Mouse (Mus musculus): ENCODE data around the gene Col17a1.

Col17a1 gene

DNA sequence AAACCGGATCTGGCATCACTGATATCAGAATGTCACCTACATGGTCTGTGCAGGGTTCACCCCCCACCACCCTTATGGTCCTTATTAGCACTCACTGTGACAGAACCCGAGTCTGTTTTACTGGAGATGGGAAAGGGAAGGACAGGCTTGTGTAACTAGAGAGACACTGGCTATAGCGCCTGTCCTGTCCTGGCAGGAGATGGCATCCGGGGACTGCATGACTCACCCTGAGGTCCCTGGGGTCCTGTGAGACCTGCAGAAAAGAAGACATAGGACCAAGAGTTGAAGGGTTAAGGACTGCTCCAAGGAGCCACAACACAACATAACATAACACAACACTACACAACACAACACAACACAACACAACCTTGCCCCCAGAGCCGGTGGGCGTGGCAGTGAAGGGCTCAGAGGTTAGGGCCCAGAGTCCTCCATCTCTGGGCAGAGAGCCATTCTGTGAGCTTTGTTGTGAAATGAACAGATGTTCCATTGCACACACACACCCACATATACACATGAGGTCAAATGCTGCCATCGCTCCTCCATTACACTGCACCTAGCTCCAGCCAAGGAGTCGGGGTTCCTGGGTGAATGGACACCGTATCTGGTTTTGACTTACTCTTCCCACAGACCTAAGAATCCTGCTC, 32.0 kb downstream of the Col17a1 start:
- DNase-seq, result no peak

DNA sequence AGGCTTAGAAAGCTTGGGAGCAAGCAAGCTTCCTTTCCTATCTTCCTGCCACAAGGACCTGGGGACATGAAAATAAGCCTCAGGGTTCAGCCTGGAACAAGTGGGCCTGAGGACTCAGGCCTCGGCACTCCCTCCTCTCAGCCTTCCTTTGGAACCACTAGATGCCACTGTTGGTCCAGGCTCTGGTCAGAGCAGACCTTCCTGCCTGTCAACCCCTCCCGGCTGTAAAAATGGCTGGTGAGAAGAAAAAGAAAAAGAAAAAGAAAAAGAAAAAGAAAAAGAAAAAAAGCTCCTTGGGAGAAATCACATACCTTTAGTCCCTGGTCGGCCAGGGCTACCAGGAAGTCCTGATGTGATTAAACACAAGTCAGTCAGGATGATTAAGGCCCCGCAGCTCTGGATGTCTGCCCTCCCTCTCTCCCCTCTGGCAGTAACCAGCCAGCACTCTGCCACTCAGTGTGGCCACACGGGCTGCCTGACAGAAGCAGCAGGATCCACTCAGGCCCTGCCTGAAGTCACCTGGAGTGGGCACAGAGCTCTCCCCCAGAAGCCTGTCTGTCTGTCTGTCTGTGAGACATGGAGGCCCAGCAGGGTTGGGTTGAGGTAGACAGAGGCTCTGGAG, 32.9 kb downstream of the Col17a1 start:
- DNase-seq, result peak; percentile 35

DNA sequence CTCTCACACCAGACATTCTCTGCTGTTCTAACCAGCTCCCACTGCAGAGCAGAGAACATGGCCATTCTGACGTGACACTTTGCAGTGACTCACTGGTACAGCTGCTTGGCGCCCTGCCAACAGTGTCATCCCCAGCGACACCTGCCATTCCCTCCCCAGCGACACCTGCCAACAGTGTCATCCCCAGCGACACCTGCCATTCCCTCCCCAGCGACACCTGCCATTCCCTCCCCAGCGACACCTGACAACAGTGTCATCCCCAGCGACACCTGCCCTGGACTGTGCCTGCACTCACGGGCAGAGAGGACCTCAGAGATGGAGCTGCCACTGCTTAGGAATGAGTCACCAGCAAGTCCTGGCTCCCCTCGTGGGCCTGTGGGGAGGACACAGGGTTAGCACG, 37.0 kb downstream of the Col17a1 start:
- DNase-seq, result no peak

DNA sequence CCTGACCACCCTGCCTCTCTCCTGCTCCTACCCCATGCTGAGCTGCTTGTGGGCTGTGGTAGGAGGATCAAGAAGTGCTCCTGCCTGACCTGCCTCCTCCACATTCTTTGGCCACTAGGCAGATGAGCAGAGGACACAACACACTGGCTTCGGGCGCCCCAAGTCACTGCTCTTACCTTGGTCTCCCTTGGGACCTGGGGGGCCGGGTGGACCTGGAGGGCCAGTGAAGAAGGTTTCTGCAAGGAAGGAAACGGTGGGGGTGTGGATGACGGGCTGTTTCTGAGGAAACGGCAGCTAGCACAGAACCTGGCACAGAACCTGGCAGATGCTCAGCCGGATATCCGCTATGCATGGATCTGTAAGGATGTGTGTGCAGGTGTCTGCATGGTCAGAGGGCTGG, 38.7 kb downstream of the Col17a1 start:
- DNase-seq, result no peak

DNA sequence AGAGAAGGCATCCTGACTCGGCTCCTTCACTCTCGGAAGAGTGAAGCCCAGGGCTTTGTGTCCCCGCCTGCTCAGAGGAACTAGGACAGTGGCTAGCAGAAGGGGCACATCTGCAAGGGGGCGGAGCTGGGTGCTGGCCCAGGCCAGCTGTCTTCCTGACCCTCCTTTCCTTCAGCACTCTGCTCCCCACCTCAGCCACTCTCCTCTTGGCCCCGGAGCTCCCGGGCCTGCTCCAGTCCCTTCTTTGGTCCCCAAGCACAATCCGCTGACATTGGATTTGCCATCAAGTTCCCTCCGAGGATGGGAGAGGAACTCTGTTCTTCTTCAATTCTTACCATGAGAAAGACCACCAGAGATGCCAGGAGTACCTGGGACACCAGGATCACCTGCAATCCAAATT, 39.6 kb downstream of the Col17a1 start:
- no peak for DNase-seq

DNA sequence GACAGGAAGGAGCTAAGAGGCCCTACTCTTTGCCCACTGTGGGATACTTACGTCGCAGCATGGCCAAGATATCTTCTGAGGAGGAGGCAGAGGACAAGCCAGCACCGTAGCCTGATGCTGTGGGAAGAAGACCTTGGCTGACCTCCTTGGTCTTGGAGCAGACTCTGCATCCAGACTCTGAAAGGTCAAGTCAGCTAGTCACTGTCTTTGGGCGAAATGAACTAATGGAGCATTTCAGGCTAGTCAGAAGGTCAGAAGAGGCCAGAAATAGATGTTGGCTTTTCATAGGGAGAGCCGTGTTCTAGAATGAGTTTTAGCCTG, 40.8 kb downstream of the Col17a1 start:
- DNase-seq, result no peak

DNA sequence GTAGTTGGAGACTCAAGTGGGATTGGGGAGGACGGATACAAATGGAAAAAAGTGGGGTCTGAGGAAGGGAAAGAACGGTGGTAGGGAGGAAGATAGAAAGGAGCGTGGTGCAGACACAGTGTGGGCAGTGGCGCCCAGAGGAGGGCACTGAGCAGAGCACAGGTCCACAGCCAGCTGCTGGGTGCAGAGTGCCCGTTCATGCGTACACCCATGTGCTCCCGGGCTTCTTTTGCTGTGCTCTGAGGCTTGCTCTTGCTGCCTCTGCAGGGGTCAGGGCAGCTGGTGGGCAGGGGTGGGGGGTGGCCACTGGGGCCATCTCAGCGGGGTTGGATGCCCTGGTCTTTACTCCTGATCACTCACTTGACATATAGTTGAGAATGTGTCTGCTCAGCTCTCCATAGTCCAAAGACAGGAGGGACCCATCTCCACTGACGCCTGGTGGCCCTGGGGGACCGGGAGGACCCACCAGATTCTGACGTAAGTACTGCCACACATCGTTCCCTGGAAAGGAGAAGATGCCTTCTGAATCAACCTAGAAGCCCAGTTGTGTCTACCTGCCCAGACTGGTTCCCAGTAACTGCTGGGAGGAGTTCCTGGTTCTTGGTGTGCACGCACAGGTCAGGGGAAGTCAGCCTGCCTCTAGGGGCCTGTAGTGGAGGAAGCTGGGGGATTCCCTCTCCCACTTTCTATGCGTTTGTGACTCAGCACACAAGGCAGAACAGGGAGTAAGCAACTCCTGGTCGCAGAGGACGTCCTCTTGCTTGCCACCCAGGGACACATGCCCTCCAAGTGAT, 41.3 kb downstream of the Col17a1 start:
- DNase-seq, result no peak

DNA sequence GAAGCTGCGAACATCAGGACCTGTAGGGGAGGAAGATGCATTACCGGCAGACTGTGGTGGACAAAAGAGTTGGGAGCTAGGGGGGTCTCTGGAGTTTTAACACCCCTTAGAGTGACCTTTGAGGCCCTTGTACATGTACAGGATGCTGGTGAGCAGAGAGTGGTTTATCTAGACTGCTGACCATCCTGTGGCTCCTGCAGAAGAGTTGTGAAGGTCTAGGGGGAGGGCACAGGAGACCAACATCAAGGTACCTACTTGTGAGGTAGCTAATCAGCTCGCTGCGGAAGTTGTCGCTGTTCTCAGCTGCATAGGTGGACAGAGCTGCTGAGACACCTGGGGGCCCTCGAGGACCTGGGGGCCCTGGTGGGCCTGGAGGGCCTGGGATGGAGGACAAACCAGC, 42.8 kb downstream of the Col17a1 start:
- no peak for DNase-seq

DNA sequence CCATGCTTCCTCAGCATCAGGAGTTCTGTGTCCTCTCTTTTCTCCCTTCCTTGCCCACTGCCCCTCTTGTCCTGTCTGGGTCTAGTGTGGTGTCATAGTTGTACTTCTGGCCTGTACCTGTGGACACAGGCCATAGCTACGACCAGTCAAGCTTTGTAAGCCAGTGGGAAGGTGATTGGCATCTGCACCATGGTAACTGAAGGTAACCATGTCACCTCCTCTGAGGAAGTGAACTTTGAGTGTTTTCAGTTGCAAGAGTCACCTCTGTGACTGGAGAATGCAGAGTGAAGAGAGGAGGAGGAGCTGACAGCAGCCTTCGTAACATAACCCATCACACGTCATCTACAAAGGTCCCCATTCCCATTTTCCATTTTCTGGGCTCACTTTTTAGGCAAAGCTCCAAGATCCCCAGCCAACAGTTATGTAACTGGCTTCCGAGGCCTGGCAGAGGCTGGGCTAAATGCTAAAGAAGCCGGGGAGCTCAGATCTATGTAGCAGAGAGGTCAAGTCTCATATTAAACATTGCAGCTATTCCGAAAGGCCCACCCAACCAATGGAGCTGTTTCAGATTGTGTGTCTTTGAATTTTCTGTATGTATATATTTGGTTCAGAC, 45.3 kb downstream of the Col17a1 start:
- no peak for DNase-seq

DNA sequence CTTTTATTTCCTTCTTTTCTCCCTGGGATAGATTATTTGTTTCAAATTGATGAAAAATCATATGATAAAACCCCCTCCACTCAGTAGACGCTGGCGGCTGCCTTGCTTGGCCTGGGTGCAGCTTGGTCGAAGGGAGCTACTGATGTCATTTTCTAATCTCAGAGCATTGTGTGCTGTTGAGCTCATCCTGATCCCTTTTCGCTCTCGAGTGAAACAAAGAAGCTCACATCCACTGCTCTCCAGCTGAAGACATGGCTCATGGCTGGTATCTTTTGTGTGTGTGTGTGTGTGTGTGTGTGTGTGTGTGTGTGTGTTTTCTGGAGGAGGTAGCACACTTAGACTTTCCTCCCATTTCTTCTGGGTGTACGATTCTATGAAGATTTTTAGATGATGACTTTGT, 46.3 kb downstream of the Col17a1 start:
- DNase-seq, result no peak

DNA sequence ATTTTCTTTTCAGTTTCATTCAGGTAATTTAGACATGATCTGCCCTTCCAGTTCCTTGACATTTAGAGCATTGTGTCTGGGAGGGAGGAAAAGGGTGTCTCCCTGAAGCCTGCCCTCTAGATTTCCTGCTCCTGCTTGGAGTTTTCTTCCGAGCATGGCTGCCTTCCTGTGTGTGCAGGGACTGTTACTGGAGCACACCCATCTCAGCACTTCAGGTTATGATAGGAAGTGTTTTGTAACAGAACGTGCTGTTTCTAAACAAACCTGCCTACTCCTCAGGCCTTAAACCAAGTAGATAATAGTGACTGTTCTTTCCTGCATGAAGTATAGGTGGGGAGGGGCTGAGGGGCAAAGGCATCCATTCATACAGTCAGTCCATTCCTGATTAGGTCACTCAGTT, 48.0 kb downstream of the Col17a1 start:
- DNase-seq, result no peak

DNA sequence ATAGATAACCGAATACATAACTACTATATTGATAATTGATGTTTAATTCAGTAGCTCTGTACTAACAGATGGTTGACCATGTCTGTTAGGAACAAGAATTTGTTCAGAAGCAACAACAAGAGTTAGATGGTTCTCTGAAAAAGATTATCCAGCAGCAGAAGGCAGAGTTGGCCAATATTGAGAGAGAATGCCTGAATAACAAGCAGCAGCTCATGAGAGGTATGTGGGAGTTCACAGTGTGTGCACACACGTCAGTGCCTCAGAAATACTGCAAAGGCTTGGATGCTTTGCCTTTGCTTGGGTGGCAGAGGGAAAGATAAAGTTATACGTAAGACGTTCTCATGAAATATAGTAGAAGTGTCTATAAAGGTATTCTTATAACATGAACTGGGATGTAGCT, 56.5 kb downstream of the Col17a1 start:
- DNase-seq, result no peak

DNA sequence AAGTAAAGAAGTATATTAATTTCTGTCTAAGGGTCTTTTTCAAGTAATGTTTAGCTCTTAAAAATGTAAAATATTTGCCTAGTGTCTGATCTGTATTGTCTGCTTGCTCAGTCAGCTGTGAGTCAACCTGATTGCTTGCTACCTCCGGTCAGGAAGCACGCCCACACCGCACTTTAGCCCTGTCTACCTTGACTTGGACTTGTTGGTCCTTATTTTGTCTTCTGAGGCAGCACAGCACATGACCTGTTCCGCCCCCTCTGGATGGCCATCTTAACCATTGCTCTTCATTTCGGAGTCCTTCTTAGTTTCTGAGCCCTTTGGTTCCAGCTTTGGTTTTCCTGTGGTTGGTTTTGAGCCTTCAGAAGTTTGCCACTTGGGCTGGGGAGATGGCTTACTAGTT, 60.1 kb downstream of the Col17a1 start:
- DNase-seq, result no peak

DNA sequence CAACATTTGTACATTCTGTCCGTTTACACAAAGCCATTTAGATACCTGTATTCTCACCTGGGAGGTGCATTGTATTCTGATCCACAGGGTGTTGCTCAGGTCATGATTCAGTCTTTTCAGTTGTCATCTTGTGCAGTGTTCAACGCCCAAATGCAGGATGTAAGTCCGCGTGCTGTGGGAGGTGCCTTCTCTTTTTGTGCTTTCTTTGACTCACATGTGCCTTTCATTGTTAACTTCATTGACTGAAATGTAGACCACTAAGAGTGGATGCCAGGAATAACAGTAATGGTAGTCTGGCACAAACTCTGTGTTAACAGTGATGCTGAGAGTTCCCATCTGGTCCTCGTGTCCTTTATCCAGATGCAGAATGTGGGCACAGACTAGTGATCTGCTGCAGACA, 61.5 kb downstream of the Col17a1 start:
- no peak for DNase-seq

DNA sequence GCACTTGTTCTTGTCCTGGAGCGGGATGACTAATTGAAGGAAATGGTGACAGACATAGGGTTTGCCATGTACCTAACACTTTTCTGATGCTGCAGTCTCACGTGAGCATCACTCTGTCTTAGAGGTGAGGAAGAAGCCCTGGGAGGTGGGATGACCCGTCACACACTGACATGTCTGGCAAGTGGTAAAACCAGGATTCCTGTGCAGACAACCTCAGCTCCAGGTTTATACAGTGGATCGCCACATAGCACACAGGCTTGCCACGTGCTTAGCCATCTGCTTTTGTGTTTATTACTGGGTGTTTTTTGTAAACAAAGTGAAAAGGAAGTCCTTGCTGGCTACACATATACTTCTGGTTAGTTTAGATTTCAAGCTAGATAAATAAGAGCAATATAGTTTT, 62.8 kb downstream of the Col17a1 start:
- DNase-seq, result no peak

DNA sequence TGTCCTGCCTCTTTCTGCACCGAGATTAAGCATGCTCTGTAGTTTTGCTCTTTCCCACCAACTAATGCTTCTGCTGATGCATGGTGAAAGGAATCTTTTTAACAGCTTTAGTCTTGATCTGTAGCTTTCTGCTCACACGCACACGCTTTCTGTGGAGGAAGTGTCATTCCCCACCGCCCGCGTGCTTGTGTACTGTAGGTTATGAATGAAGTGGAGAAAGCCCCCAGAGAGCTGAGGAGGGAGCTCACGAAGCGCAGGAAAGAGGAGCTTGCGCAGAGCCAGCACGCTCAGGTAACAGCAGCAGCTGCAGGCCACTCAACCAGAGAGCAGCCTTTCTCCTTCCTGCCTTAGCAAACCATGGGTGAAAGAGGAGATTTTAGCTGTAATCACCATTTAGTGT, 64.4 kb downstream of the Col17a1 start:
- DNase-seq, result no peak

DNA sequence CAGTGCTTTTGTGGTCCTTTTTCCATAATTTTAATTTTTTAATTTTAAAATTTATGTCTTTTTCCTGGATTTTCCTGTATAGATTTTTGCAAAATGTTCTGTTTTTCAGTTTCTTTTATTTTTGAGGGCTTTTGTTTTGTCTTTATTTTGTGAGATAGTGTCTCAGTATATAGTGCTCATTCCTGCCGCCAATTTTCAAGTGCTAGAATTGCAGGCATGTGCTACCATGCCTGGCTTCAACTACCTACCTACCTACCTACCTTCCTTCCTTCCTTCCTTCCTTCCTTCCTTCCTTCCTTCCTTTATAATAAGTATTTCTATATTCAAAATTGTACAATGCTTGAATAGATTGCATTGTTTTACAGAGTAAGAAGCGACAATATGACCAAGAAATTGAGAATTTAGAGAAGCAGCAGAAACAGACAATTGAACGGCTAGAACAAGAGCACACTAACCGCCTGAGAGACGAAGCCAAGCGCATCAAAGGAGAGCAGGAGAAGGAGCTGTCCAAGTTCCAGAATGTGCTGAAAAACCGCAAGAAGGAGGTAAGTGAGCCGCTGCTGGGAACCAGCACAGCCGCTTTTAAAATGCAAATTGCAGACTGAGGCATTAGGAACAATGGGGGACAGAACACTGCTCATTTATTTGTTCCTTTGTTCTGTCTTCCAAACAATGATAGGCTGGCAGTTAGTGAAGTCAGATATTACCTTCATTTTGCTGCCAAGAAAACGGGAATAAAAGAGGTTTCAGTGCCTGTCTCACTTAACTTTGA, 66.8 kb downstream of the Col17a1 start:
- DNase-seq, result no peak

DNA sequence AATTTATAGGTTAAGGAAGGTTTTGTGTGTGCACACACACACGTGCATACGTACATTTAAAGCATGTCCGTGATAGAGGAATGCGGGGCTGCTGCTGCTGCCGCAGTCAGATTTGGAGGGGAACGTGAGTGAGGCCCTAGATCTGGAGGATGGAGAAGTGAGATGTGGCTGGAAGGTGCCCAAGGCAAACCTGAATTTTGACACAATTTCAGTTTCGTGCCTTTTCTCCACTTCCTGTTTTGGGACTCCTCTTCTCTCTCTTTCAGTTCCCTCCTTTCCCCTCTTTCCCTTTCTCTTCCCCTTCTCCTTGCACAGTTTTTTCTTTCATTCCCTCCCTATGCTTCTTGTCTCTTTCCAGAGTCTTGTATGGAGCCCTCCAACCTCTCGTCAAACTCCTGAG, 70.4 kb downstream of the Col17a1 start:
- DNase-seq, result no peak

DNA sequence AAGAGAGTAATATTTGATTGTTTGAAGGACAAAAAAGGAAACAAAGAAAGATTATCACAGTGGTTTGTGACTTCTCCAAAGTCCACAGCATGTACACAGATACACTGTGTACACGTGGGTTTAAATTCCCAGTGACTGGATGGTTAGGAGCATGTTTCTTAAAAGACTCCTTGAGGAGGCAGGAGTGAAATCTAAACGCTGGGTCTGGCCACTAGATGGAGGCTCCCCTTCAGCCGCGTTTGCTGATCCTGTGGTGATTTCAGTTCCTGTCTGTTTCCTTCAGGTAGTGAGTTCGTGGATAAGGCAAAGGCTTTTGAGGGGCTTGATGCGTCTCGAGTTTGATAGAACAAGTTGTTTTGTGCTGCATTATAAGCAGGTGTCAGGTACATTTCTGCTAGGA, 78.5 kb downstream of the Col17a1 start:
- no peak for DNase-seq

DNA sequence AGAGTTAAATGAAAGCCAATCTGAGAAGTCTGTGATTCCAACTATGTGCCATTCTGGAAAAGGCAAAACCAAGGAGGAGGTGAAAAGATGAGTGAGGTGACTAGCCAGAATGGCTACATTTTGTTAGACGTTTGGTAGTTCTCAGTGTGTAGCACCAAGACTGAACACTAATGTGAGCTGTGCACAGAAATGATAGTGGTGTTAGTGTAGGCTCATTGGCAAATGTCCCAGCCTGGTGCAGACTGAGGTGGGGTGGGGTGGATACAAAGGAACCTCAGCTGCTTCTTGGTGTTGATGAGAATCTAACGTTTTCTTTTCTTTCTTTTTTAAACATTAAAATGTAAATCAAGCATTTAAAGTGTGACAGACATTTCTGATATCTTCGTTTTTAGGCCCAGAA, 83.4 kb downstream of the Col17a1 start:
- DNase-seq, result no peak
